Mouse (Mus musculus) c-Kit-positive CD71-positive TER-119-negative erythroid progenitor cells, embryonic 14.5 days (primary cell): ENCODE data around the gene Ier2.
A peak's percentile ranks its signal among the peaks of the same experiment; 100 is the strongest.
"Not testable (repeated sequence)": the region's sequence is repeated elsewhere in the genome, so short reads cannot be mapped to it uniquely, and the experiment has no call there.

Experiments used
- DNase-seq: peaks from one replicate; pipeline ENCODE4 v3.0.0-alpha.2; 2013; ENCODE audit warnings: low read depth

The Ier2 gene

DNA sequence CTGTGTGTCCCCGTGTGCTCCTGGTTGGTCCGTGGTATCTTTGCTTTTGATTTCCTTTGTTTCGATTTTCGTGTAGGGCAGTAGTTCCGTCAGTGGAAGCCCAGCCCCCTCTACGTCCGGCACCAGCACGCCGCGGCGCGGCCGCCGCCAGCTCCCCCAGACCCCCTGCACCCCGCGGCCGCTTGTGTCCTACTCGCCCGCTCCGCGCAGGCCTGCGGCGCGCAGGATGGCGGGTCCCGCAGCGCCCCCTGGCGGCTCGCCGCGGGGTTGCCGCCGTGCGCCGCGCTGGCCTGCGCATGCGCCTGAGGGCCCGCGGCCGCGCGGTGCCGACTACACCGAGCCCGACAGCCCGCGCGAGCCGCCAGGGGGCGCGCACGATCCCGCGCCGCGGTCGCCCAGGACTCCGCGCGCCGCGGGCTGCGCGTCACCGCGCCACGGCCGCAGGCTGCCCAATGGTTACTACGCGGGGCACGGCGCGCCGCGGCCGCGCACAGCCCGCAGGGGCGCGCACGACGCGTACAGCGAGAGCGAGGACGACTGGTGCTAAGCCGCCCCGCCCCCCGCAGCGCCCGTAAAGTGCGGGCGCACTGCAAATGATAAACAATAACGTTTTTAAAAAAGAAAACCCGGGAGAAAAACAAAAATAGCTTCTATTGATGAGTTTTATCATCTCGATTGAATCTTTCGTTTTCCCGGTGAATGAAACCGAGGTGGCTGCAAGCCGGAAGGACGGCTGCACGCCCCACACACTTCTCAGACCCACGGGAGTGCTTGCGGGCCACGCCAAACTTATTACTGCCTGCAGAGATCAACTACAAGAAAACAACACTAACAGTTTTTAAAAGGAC, 23.3 kb downstream of the Ier2 start:
- peak; percentile 82 for DNase-seq

- DNase-seq: no peak
Observed at GRCm38 (mm10) chr8:84638555-84639161, 24.0 kb downstream of the Ier2 start.

GRCm38 (mm10) chr8:84637946-84638554, 24.6 kb downstream of the Ier2 start:
- DNase-seq: no peak

- no peak for DNase-seq
Observed at GRCm38 (mm10) chr8:84636051-84636691, 26.5 kb downstream of the Ier2 start.

DNA sequence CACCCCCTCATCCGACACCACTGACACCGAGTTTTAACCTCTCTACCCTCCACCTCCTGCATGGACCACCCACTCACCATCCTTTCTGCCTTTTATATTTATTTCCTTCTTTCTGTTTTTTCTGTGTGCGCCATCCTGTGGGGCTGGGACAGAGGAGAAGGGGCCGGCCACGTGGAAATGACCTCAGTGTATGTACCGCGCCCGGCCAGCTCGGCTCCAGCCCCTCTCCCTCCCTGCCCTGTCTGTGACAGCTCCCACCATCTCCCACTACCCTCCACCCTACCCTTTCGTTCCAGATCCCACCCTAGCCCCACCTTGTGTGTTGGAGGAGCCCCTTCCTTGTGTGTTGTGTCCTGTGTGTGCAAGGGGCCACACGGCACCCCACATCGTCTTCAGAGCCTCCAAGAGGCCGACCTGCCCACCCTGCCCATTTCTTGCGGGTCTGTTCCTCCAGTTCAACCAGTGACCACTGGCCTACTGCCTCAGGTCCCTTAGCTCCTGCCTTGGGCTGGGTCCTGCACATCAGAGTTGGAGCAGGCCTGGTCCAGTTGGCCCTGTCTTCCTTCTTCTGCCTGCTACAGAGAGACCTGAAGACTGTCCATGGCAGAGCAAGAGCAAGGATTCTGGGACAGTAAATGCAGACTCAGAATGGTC, 27.1 kb downstream of the Ier2 start:
- DNase-seq: no peak

DNA sequence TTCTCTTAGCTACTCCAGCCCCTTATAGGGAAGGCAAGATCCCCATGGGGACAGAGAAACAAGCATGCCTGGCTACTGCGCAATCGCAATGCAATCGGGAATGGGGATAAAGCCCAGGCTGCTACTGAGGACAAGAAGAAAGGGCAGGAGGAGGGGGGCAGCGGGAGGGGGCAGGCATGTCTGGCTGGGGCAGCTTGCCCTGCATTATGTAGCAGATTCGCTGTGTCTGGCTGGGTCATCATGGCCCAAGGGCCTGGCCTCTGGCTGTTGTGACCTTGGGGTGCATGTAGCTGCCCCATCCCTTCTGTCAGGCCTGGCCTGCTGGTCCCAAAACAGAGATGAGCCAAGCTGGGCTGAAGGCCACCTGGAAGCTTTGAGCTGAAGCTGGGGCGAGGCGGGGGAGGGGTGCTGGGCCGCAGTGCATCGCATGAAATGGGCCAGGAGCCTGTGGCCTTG, 27.8 kb downstream of the Ier2 start:
- no peak for DNase-seq

DNA sequence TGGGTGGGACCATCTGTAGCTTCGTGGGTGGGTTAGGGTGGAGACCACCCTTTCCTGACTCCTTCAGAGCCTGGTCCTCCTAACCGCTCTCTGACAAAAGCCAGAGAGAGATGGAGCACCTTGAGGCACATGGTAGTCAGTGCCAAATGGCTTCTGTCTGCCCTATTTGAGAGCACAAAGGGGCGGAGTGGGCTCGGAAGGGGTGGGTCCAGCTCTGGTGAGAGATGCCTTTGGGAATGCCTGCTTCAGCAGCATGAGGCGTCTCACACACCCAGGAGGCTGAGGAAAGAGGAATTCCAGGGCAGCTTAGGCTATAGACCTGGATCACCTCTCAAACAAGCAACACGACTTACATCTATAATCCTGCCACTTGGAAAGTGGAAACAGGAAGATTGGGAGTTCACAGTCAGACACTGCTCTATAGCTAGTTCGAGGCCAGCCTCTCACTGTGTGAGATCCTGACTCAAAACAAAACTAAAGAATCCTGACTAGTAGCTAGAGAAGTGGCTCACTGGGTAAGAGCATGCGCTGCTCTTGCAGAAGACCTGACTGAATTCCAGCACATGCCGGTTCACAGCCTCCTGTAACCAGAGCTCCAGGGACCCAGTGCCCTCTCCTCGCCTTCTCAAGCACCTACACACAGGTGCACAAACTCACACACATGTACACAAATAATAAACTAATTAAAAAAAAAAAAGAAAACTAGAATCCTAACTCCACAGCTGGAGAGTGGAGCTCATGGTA, 28.6 kb downstream of the Ier2 start:
- no peak for DNase-seq

DNA sequence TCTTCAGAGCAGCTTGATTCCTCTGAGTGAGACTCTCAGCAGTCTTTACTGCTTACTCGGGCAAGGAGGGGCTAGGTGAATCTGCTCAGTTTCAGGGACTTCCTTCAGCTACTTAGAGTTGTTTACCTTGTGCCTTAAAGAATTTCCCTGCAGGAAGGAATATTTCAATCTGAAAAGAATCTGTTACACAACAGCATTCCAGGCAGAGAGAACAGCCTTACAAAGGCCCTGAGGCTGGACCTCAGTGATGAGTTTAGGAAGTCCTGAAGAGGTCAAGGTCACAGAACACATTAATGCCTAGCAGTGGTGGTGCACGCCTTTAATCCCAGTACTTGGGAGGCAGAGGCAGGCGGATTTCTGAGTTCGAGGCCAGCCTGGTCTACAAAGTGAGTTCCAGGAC, 30.8 kb downstream of the Ier2 start:
- no peak for DNase-seq

DNA sequence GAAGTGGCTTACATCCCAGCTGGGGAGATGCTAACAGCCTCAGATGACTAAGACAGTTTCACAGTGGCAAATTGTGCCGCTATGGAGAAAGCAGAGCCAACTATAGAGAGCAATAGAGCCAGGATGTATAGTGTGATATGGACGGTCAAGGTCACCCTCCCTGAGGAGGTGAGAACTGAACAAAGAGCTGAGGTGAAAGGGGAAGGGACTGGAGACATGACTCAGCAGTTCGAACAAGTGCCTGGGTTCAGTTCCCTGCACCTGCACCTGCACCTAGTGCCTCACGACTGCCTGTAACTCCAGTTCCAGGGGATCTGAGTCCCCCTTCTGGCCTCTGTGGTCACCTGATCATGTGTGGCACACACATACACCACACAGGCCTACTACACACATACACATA, 32.5 kb downstream of the Ier2 start:
- no peak for DNase-seq

GRCm38 (mm10) chr8:84629586-84629985, 33.1 kb downstream of the Ier2 start:
- DNase-seq: no peak

DNA sequence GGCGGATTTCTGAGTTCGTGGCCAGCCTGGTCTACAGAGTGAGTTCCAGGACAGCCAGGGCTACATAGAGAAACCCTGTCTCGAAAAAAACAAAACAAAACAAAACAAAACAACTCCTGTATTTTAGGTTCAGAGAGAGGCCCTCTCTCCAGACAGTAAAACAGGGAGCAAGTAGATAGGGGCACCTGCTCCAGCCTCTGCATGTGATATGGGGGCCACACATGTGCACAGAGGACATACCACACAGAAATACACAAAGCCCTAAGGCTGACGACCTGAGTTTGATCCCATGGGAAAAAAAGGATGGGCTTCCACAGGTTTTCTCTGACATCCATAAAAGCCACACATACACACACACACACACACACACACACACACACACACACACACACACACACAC, 39.2 kb downstream of the Ier2 start:
- DNase-seq: not testable (repeated sequence)

DNA sequence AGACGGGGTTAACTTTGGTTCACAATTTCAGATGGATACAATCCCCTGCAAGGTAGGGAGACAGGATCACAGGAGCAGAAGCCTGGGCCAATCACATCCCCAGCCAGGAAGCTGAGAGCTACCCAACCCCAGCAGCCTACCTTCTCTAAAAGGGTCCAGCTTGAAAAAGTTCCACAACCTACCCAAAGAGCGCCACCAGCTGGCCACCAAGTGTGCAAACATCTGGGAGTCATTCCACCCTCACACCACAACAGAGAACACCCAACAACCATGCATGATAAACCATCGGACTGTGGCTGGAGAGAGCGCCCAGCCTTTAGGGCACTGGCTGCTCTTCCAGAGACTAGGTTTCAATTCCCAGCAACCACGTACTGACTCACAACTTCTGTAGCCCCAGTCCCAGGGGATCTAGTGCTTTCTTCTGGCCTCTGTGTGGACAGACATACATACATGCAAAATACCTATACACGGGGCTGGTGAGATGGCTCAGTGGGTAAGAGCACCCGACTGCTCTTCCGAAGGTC, 41.5 kb downstream of the Ier2 start:
- DNase-seq: no peak

GRCm38 (mm10) chr8:84617005-84617404, 45.6 kb downstream of the Ier2 start:
- no peak for DNase-seq

DNA sequence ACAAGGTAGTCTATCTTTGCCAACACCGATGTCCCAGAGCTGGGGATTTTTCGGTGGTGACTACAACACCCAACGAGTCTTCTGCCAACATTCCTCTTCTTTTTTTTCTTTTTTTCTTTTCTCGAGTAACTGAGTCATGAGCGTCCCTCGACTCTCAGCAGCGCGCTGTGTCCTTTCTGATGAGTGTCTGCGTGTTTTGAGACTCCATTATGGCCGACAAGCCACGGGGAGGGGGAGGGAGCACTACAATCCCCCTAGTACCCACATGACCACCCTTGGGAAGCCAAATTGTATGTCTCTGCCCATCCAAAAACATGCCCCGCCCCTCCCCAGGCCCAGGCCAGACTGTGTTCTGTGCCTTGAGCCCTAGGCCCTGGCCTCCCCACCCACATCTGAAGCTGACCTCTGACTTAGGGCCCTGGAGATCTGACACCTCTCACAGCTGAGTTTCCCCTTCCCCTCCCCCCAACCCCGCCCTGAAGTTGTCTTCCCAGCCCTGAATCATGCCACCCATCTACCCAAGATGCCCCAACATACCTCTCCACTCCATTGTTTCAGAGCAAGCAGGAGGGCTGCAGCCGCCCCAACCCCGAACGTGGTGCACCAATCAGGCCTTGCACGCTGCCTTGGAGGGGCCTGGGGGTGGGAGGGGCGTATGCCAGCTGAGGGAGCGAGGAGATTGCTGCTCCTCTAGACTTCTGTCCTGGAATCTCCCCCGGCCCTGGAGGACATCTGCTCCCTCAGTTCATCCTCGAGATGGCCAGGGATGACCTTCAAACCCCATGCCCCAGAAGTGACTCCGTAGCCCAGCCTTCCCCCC, 46.8 kb downstream of the Ier2 start:
- DNase-seq: no peak

GRCm38 (mm10) chr8:84614512-84615223, 48.0 kb downstream of the Ier2 start:
- peak; percentile 38 for DNase-seq
